Mouse (Mus musculus): ENCODE measurements at regions not wholly inside any gene's neighbourhood (a gene's known extent, or its start where the extent isn't known, plus 50 kb on each side); places are given as distances from the start of the nearest gene placed in this dataset.
A peak's percentile ranks its signal among the peaks of the same experiment; 100 is the strongest.
"Not testable (repeated sequence)": the region's sequence is repeated elsewhere in the genome, so short reads cannot be mapped to it uniquely, and the experiment has no call there.

DNA sequence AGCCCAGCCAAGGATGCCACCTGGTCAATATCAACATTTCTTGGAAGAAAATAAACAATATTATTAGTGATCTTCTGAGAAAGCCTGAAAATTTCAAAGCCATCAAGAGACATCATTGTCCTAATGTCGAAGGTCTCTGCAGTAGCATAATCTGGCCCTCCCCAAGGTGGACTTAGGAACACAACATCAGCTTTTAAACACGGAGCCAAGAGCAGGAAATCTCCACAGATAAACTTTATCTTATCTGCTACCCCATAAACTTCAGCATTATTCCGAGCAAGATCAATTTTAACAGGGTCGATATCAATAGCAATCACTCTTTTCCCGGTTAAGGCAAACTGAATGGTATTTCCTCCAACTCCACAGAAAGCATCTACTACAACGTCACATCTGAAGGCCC, 1691.2 kb upstream of the 5930422O12Rik start:
- not testable (repeated sequence) for DNase-seq (ENCODE audit: extremely low read depth, low read depth, low spot score)

DNA sequence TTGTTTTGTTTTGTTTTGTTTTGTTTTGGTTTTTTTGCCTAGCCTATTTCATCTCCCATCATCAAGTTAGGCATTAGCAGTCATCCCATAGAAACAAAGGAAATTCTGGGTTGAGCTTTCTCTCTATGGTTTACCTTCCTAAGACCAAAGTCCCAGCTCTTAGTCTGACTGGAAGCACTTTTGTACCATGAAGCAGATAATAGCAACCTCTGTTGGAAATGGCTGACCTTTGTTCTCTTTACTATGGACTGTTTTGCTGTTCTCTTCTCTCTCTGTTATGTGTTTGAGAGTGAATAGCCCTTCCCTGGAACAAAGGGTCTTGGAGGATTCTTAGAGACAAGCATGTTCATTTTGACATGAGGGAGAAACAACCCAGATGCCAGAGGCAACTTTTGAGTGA, 1681.7 kb upstream of the 5930422O12Rik start:
- DNase-seq (ENCODE audit: extremely low read depth, low read depth, low spot score) = no peak

DNA sequence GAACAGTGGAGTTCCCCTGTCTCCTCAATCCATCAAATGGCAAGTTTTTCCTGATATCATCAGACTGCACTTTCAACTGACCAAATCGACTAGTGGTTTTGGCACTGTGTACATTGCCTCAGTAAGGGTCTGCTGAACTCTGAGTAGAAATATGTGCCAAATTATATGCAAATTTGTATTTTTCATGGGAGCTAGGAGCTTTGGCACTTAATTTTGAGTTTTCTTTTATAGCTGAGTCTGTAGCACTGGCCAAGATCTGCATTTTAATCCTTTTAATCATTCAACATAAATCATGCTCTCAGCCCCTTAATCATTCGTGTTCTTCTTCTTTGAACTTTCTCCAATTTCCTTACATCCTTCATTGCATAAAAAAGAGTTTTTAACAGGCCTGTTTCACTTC, 1678.5 kb upstream of the 5930422O12Rik start:
- DNase-seq (ENCODE audit: extremely low read depth, low read depth, low spot score) = no peak

GRCm38 (mm10) chr8:31750482-31751126, 1677.9 kb upstream of the 5930422O12Rik start:
- no peak for DNase-seq (ENCODE audit: extremely low read depth, low read depth, low spot score)

GRCm38 (mm10) chr8:31755737-31756136, 1672.8 kb upstream of the 5930422O12Rik start:
- no peak for DNase-seq (ENCODE audit: extremely low read depth, low read depth, low spot score)

DNA sequence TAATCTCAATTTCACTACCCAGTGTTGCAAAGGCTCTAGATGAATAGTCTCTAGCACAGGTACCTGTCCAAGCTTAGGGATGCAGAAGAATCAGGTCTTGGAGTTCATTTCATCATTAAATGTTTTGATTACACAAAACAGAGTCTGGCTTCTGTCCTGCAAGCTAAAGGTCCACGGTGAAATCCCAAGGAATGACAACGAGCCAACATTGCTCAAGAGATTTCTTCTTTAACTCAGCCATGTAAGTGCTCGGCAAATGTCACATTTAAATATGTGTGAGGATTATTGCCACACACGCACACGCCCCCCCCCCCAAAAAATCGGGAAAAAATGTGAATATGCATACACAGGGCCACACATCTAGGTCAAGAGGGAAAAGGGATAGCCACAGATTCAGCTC, 1666.4 kb upstream of the 5930422O12Rik start:
- DNase-seq (ENCODE audit: extremely low read depth, low read depth, low spot score) = peak; percentile 8

Measured in fat pad, adult 2 months (tissue).